Mouse (Mus musculus) stomach, embryonic 14.5 days (tissue): ENCODE measurements around the gene Tspan15. TPM values are rescaled to one million over a fixed set of nuclear protein-coding genes. Genes with fewer than 3 reads are reported as not detected.

Experiments
- ATAC-seq: fragments of 200-750 bp; cut with Nextera tagmentation; 2 replicates; pipeline ENCODE4 v1.8.0; 2017; ENCODE audit warnings: low read depth, moderate TSS enrichment; ENCODE audit not compliant: insufficient number of reproducible peaks, insufficient read depth, low FRiP score
- H3K27ac ChIP-seq: fragments of 300-500 bp; sonication (generic); 2 replicates; pipeline ENCODE4 v1.5.1; 2014; ENCODE audit warnings: mild to moderate bottlenecking, low read length, moderate library complexity, mixed read lengths
- H3K27me3 ChIP-seq: fragments of 300-500 bp; sonication (generic); 2 replicates; pipeline ENCODE4 v1.6.1; 2014; ENCODE audit warnings: low read length, control low read depth, mixed read lengths; ENCODE audit not compliant: control insufficient read depth, insufficient read depth
- H3K36me3 ChIP-seq: fragments of 300-500 bp; sonication (generic); 2 replicates; pipeline ENCODE4 v1.6.1; 2014; ENCODE audit warnings: mild to moderate bottlenecking, control low read depth, low read length, moderate library complexity, mixed read lengths; ENCODE audit not compliant: control insufficient read depth, insufficient read depth
- H3K4me1 ChIP-seq: fragments of 300-500 bp; sonication (generic); 2 replicates; pipeline ENCODE4 v1.6.1; 2014; ENCODE audit warnings: low read length, control low read depth, mixed read lengths; ENCODE audit not compliant: control insufficient read depth, insufficient read depth
- H3K4me2 ChIP-seq: fragments of 300-500 bp; sonication (generic); replicated peaks from 2 replicates; pipeline ENCODE4 v1.6.1; 2014; ENCODE audit warnings: low read depth, low read length, control low read depth
- H3K4me3 ChIP-seq: fragments of 300-500 bp; sonication (generic); 2 replicates; pipeline ENCODE4 v1.5.1; 2014; ENCODE audit warnings: low read depth, low read length, control low read depth
- H3K9ac ChIP-seq: fragments of 300-500 bp; sonication (generic); replicated peaks from 2 replicates; pipeline ENCODE4 v1.6.1; 2014; ENCODE audit warnings: low read depth, mild to moderate bottlenecking, control low read depth, low read length, moderate library complexity, mixed read lengths
- H3K9me3 ChIP-seq: fragments of 300-500 bp; sonication (generic); 2 replicates; pipeline ENCODE4 v1.6.1; 2016; ENCODE audit warnings: low read depth, low read length, control low read depth; ENCODE audit not compliant: control insufficient read depth
- WGBS: fragments of 180-500 bp; shearing (Covaris S2); extraction: QIAGEN DNeasy Blood & Tissue Kit; methylation state at CpG from one replicate; pipeline ENCODE4 v1.1.7; 2014; 5-methylcytosine and 5-hydroxymethylcytosine counted together
- polyA plus RNA-seq: library from polyadenylated mRNA; unstranded; fragments of >200 nt; fragmentation: Nextera tagmentation; extraction: Ambion mirVana; gene quantifications from 2 replicates; pipeline ENCODE4 v1.2.1, GENCODE M21; 2014

Gene Tspan15
- polyA plus RNA-seq, 1 experiment from 2014 or later, result 32.8 TPM

DNA sequence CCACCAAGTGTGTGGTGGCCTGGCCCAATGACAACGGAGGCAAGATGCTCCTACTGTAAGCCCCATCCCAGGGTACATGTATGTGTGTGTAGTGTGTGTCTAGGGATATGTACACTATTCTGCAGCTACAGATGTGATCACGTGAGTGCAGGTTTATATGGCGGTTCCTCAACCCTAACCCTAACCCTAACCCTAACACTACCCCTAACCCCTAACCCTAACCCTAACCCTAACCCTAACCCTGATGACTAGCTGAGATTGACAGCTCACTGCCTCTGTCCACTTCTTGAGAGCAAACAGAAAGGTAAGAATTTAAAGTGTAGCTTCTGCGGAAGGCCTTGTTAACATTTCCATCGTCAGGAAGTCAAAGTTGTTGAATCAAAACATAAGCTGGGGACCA lies 27.2 kb upstream of the Tspan15 start:
- no peaks in the 10 kb centered on the region for H3K9me3 ChIP-seq
- no peak overlapping the region for H3K9ac ChIP-seq
- 85% methylated on average over 5 of the region's 5 CpGs for WGBS
- no peaks in the 10 kb centered on the region for H3K36me3 ChIP-seq
- H3K4me3 ChIP-seq, result no peak overlapping the region
- no peaks in the 10 kb centered on the region for H3K4me1 ChIP-seq
- no peak overlapping the region for H3K27ac ChIP-seq
- no peaks in the 10 kb centered on the region for H3K27me3 ChIP-seq
- ATAC-seq, result no peak
- no peak overlapping the region for H3K4me2 ChIP-seq

DNA sequence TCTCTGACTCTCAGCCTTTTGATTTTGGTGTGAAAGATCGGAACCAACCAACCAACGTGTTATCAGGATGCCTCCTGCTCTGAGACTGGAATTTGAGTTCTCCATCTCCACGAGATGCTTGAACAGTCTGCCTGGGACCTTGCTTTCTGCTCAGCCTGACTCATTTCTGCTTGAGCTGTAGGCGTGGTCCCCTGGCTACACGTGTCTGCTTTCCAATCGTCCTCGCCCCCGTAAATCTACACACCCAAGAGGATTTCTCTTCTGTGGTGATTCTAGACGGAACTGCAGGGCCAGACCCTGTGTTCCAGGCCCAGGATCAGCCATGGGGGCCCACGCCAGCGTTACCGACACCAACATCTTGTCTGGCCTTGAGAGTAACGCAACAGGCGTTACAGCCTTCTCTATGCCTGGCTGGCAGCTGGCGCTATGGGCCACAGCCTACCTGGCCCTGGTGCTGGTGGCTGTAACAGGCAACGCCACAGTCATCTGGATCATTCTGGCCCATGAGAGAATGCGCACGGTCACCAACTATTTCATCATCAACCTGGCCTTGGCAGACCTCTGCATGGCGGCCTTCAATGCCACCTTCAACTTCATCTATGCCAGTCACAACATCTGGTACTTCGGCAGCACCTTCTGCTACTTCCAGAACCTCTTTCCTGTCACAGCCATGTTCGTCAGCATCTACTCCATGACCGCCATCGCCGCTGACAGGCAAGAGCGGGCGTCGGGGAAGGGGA lies 21.6 kb upstream of the Tspan15 start:
- no peak overlapping the region for H3K4me2 ChIP-seq
- H3K4me1 ChIP-seq, result peaks cover 8% of the 10 kb centered on the region; the same call in 1 of the 2 replicates
- no peaks in the 10 kb centered on the region for H3K27me3 ChIP-seq
- ATAC-seq, result no peak
- no peak overlapping the region for H3K9ac ChIP-seq
- no peaks in the 10 kb centered on the region for H3K36me3 ChIP-seq
- WGBS, result 86% methylated on average over 27 of the region's 27 CpGs
- no peak overlapping the region for H3K4me3 ChIP-seq
- H3K9me3 ChIP-seq, result no peaks in the 10 kb centered on the region
- H3K27ac ChIP-seq, result no peak overlapping the region

DNA sequence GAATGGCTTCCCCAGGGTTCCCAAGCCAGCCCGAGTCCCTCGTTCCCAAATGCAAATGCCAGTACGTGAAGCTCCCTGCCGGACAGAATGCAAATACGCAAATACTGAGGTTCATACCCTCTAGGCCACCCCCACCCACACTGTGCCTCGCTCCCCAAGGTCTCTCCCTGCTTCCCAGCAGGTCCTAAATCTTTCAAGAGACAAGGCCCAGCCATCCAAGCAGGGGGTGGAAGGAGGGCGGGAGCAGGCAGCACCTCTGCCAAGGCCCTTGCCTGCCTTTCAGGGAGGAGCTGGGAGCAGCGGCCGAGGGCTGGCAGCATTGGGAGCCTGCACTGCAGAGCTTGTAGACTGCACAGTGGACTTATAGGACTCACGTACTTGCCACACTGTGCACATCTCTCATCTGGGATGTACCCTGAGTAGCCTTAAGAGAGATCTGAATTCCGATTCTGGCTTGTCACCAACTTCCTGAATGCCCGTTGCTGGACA lies 21.0 kb upstream of the Tspan15 start, which contains the start of gene Tacr2:
Gene Tacr2, plus strand, starts transcription at position 439 of the 489 bp plus-strand sequence.
- peaks cover 13% of the 10 kb centered on the region; the same call in 1 of the 2 replicates for H3K4me1 ChIP-seq
- H3K4me2 ChIP-seq, result no peak within 1 kb of the TSS
- H3K36me3 ChIP-seq, result no peaks in the 10 kb centered on the region
- no peak within 1 kb of the TSS for H3K27ac ChIP-seq
- no peak for ATAC-seq
- H3K4me3 ChIP-seq, result no peak within 1 kb of the TSS
- H3K9ac ChIP-seq, result no peak within 1 kb of the TSS
- H3K27me3 ChIP-seq, result no peaks in the 10 kb centered on the region
- WGBS, result 55% methylated on average over 12 of the region's 12 CpGs
- H3K9me3 ChIP-seq, result no peaks in the 10 kb centered on the region

DNA sequence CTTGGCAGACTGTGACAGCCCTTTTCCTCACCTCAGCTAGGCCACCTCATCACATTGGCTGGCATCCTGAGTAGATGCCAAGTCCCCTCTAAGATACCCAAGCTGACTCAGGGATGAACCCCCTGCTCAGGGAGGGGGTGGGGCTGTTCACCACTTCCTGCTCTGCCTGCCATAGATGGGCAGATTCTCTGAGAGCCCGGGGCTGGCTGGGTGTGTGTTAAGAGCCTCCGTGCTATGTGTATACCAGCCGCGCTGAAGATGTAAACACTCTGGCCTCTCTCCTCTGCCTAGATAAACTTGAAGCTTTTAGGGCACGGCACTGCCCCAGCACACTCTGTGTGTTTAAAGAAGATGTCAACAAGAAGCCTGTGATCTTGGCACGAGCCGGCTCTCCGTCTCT lies 16.8 kb upstream of the Tspan15 start:
- Histone ChIP-seq H3K36me3 (no peaks in the 10 kb centered on the region), H3K4me2 (no peak overlapping the region), H3K27me3 (no peaks in the 10 kb centered on the region), H3K4me1 (peaks cover 13% of the 10 kb centered on the region; the same call in 1 of the 2 replicates), H3K4me3 (no peak overlapping the region), H3K9ac (no peak overlapping the region), H3K9me3 (no peaks in the 10 kb centered on the region), H3K27ac (peak overlapping the region; percentile 69)
- peak; percentile 68; the same call in 1 of the 2 replicates for ATAC-seq
- 7% methylated on average over 8 of the region's 8 CpGs for WGBS

DNA sequence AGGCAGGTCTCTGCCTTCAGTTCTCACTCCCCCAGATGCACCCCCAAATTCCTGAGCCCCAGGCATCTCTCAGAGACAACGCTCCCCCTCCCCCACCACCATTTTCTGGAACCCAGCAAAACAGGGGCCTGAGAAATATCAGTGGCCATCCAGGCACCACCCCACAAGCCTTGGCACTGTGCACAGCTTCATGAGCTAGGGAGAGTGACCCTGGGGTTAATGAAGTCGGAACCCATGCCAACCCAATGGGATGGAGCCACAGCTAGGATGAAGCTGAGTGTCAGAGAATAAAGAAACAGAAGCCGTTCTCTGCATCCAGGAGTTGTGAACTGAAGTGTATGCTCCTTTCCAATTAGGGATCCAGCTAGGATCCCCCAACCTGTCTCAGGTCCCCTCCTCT lies 16.1 kb upstream of the Tspan15 start:
- WGBS, result 63% methylated on average over 3 of the region's 3 CpGs
- peak overlapping the region; percentile 69 for H3K27ac ChIP-seq

DNA sequence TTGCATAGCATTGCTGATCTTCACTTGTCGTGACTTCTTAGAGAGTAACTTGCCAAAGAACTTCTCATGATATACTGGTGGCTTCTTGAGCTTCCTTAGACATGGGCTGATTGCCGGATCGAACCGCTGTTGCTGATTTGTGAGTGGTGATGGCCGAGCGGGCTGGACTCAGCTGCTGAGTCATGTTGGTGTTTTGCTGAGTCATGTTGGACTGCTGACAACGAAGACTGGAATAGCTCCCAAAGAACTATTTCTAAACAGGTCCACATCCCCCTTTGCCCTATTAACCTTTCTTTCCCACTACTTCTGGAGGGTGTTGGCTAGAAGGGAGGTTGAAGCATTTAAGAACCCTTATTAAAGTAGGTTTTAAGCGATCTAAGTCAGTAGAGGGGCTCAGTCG lies 13.0 kb upstream of the Tspan15 start:
- Histone ChIP-seq H3K27me3 (no peaks in the 10 kb centered on the region), H3K36me3 (no peaks in the 10 kb centered on the region), H3K9me3 (no peaks in the 10 kb centered on the region), H3K9ac (no peak overlapping the region), H3K4me2 (no peak overlapping the region), H3K4me3 (no peak overlapping the region), H3K27ac (no peak overlapping the region), H3K4me1 (peaks cover 13% of the 10 kb centered on the region; the same call in 1 of the 2 replicates)
- WGBS, result 90% methylated on average over 9 of the region's 9 CpGs
- no peak for ATAC-seq

More for the DNA sequence above, 16.1 kb upstream of the Tspan15 start:
- no peak overlapping the region for H3K4me3 ChIP-seq
- H3K36me3 ChIP-seq, result no peaks in the 10 kb centered on the region
- no peak for ATAC-seq
- H3K9ac ChIP-seq, result no peak overlapping the region
- H3K27me3 ChIP-seq, result no peaks in the 10 kb centered on the region
- H3K4me2 ChIP-seq, result no peak overlapping the region
- H3K4me1 ChIP-seq, result peaks cover 13% of the 10 kb centered on the region; the same call in 1 of the 2 replicates
- H3K9me3 ChIP-seq, result no peaks in the 10 kb centered on the region

DNA sequence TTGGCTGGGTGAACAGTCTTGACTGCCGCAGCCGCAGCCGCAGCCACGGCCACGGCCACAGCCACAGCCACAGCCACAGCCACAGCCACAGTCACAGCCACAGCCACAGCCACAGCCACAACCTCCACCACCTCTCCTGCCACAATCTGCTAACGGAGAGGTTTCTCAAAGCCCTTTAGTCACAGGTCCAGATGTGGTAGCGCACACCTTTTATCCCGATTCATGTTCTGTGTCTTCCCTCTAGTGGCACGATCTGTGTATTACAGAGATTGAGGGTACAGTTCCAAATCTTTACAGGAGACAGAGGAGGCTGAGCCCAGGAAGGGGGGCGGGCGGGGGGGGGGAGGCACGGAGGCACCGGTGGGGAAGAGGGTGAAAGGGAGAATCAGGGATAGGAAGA lies 11.8 kb upstream of the Tspan15 start:
- Histone ChIP-seq H3K4me3 (no peak overlapping the region), H3K36me3 (no peaks in the 10 kb centered on the region), H3K27me3 (no peaks in the 10 kb centered on the region), H3K4me2 (no peak overlapping the region), H3K9ac (no peak overlapping the region), H3K27ac (no peak overlapping the region), H3K9me3 (no peaks in the 10 kb centered on the region), H3K4me1 (peaks cover 7% of the 10 kb centered on the region; the same call in 1 of the 2 replicates)
- 0 out of 2 replicates have a peak, but pooled peaks have one; percentile 33 for ATAC-seq
- WGBS, result 46% methylated on average over 13 of the region's 13 CpGs

DNA sequence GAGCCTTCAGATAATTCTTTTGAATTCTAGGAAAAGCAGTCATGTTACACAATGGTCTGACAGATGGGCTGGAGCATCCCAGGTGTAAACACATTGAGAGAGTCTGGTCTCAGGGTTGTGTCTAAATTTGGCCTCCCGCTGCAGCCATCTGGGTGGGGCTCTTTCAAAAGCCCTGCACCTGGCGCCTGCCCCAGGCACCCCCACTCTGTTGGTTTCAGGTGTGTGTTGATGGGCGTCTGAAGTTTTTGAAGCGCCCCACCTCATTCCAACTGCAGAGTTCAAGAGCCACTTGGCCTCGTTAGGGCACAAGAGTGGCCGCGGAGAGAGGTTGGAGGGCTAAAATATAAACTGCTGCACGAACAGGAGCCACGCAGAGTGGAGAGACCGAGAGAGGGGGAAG lies 11.3 kb upstream of the Tspan15 start:
- no peak for ATAC-seq

More for the DNA sequence above, 11.3 kb upstream of the Tspan15 start:
- no peak overlapping the region for H3K9ac ChIP-seq
- no peaks in the 10 kb centered on the region for H3K27me3 ChIP-seq
- H3K4me1 ChIP-seq, result peaks cover 2% of the 10 kb centered on the region; the same call in 1 of the 2 replicates
- no peak overlapping the region for H3K4me2 ChIP-seq
- 55% methylated on average over 10 of the region's 10 CpGs for WGBS
- H3K27ac ChIP-seq, result no peak overlapping the region
- H3K36me3 ChIP-seq, result no peaks in the 10 kb centered on the region
- H3K4me3 ChIP-seq, result no peak overlapping the region
- H3K9me3 ChIP-seq, result no peaks in the 10 kb centered on the region
